Mouse (Mus musculus): Measurements from ENCODE around the gene Olfr243. TPM values are rescaled to one million over a fixed set of nuclear protein-coding genes. Genes with fewer than 3 reads are reported as not detected.

The Olfr243 gene
- total RNA-seq (2023) = not detected in 4 replicates

GRCm38 (mm10) chr7:103714371-103714770 is at the start of gene Olfr243:
Gene Olfr243 (plus strand): TSS chr7:103714671.

GRCm38 (mm10) chr7:103671091-103671490 is 43.4 kb upstream of the Olfr243 start, which contains the start of gene Olfr624:
Gene Olfr624 (minus strand): TSS chr7:103671191.

GRCm38 (mm10) chr7:103682420-103682819 is 32.1 kb upstream of the Olfr243 start, which contains the start of gene Olfr625-ps1:
Gene Olfr625-ps1 (plus strand): TSS chr7:103682720.

GRCm38 (mm10) chr7:103730074-103730473 is 15.6 kb downstream of the Olfr243 start, which contains the start of gene Olfr628:
Gene Olfr628 (plus strand): TSS chr7:103730374.

GRCm38 (mm10) chr7:103744843-103745242 is 30.4 kb downstream of the Olfr243 start, which contains the start of gene Olfr629:
Gene Olfr629 (minus strand): TSS chr7:103744943.

GRCm38 (mm10) chr7:103757233-103757632 is 42.8 kb downstream of the Olfr243 start, which contains the start of gene Olfr630:
Gene Olfr630 (minus strand): TSS chr7:103757333.

Other genes with a start within 250 kb of the Olfr243 start
- gene Olfr608, start 244.8 kb upstream of the Olfr243 start, total RNA-seq (2023) = not detected in 4 replicates
- not detected in 4 replicates for gene Olfr609, start 216.6 kb upstream of the Olfr243 start, total RNA-seq (2023)
- not detected in 4 replicates for gene Olfr610, start 202.5 kb upstream of the Olfr243 start, total RNA-seq (2023)
- not detected in 4 replicates for gene Olfr611, start 193.8 kb upstream of the Olfr243 start, total RNA-seq (2023)
- gene Olfr612, start 172.0 kb upstream of the Olfr243 start, total RNA-seq (2023) = not detected in 4 replicates
- gene Olfr613, start 166.6 kb upstream of the Olfr243 start, total RNA-seq (2023) = not detected in 4 replicates
- not detected in 4 replicates for gene Olfr615, start 158.6 kb upstream of the Olfr243 start, total RNA-seq (2023)
- not detected in 4 replicates for gene Olfr616, start 145.5 kb upstream of the Olfr243 start, total RNA-seq (2023)
- gene Olfr617, start 141.6 kb upstream of the Olfr243 start, total RNA-seq (2023) = not detected in 4 replicates
- not detected in 4 replicates for gene Olfr618, start 124.6 kb upstream of the Olfr243 start, total RNA-seq (2023)
- not detected in 4 replicates for gene Olfr619, start 114.1 kb upstream of the Olfr243 start, total RNA-seq (2023)
- gene Olfr620, start 102.1 kb upstream of the Olfr243 start, total RNA-seq (2023) = not detected in 4 replicates
- not detected in 4 replicates for gene Olfr622, start 72.0 kb upstream of the Olfr243 start, total RNA-seq (2023)
- gene Olfr623, start 51.0 kb upstream of the Olfr243 start, total RNA-seq (2023) = not detected in 4 replicates
- not detected in 4 replicates for gene Olfr624, start 43.5 kb upstream of the Olfr243 start, total RNA-seq (2023)
- not detected in 4 replicates for gene Olfr625-ps1, start 32.0 kb upstream of the Olfr243 start, total RNA-seq (2023)
- gene Olfr628, start 15.7 kb downstream of the Olfr243 start, total RNA-seq (2023) = not detected in 4 replicates
- gene Olfr629, start 30.3 kb downstream of the Olfr243 start, total RNA-seq (2023) = not detected in 4 replicates
- gene Olfr630, start 42.7 kb downstream of the Olfr243 start, total RNA-seq (2023) = not detected in 4 replicates
- gene Olfr69, start 56.9 kb downstream of the Olfr243 start, total RNA-seq (2023) = not detected in 4 replicates
- gene Olfr68, start 65.0 kb downstream of the Olfr243 start, total RNA-seq (2023) = not detected in 4 replicates
- gene Olfr67, start 77.2 kb downstream of the Olfr243 start, total RNA-seq (2023) = not detected in 4 replicates
- 4.4 to 21.0 TPM (median 14.7 TPM) in 4 replicates for gene Hbb-bt, start 99.3 kb downstream of the Olfr243 start, total RNA-seq (2023)
- 43.8 to 120 TPM (median 71.7 TPM) in 4 replicates for gene Hbb-bs, start 113.4 kb downstream of the Olfr243 start, total RNA-seq (2023)
- not detected in 4 replicates for gene Hbb-bh2, start 125.8 kb downstream of the Olfr243 start, total RNA-seq (2023)
- gene Hbb-bh1, start 128.5 kb downstream of the Olfr243 start, total RNA-seq (2023) = not detected in 4 replicates
- gene Hbb-y, start 138.5 kb downstream of the Olfr243 start, total RNA-seq (2023) = not detected in 4 replicates
- not detected in 4 replicates for gene Olfr66, start 171.6 kb downstream of the Olfr243 start, total RNA-seq (2023)
- gene Olfr64, start 179.8 kb downstream of the Olfr243 start, total RNA-seq (2023) = not detected in 4 replicates
- gene Olfr65, start 188.8 kb downstream of the Olfr243 start, total RNA-seq (2023) = not detected in 4 replicates
- not detected in 4 replicates for gene Olfr631, start 214.2 kb downstream of the Olfr243 start, total RNA-seq (2023)
- not detected in 4 replicates for gene Olfr632, start 219.7 kb downstream of the Olfr243 start, total RNA-seq (2023)
- gene Olfr633, start 229.8 kb downstream of the Olfr243 start, total RNA-seq (2023) = not detected in 4 replicates

Measured in B cell, adult 62 days (primary cell).